Mouse (Mus musculus): ENCODE measurements around the gene Gm13696. TPM values are rescaled to one million over a fixed set of nuclear protein-coding genes. Genes with fewer than 3 reads are reported as not detected.

Gm13696 gene
- total RNA-seq, 2 experiments from 2014 or later, result 0.44 TPM; not detected in 1

DNA sequence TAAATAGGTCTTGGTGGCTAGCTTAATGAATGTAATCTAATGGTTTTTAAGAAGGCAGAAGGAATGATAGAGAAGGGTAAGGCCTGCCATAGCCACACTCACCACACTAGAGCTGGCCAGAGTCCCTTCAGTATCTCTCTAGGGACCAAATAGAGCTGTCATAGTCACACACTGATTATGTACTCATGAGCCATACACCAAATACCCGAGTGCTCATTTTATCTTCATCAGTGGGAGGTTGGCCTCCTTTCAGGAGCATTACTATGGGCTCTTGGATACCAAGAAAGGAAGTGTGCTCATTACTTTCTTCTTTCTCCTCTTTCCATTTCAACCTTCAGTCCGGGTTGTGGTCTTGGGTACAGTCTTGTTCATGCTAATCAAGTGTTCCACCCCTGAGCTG, 49.0 kb downstream of the Gm13696 start:
- ATAC-seq (replicated peaks; ENCODE audit: low FRiP score, low TSS enrichment, poor library complexity, severe bottlenecking), result no peak

- no peak for ATAC-seq (replicated peaks; ENCODE audit: low FRiP score, low TSS enrichment, poor library complexity, severe bottlenecking)
Measured at GRCm38 (mm10) chr2:84022905-84023304, 50.0 kb downstream of the Gm13696 start.

DNA sequence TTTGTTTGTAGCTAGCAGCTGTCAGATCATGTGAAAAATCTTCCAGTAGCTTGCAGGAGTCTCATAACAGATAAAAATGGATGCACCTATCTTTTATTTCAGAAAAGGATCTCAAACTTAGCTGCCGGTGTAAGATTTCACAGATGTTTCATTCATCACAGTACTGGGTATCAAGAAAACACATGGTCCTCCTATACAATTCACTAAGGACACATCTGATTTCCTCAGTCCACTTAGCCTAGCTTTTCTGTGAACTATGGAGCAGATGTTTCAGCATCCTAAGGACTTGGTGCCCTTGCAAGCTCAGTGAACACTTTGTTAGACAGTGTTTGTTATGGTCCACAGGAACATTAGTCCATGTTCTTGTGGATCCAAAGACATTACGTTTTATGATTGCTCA, 50.4 kb downstream of the Gm13696 start:
- no peak for ATAC-seq (replicated peaks; ENCODE audit: low FRiP score, low TSS enrichment, poor library complexity, severe bottlenecking)

Other genes with a start within 250 kb of the Gm13696 start
- gene Itgav, start 248.7 kb upstream of the Gm13696 start, total RNA-seq (2014; fragmentation: Nextera tagmentation), result 8.1 and 13.8 TPM in 2 replicates
- 10.3 and 42.0 TPM in 2 replicates for gene Itgav, start 248.7 kb upstream of the Gm13696 start, total RNA-seq (2017)
- not detected in 2 replicates for gene Fam171b, start 160.5 kb upstream of the Gm13696 start, total RNA-seq (2014; fragmentation: Nextera tagmentation)
- 0.19 TPM in 1 of 2 replicates, not detected in the other for gene Fam171b, start 160.5 kb upstream of the Gm13696 start, total RNA-seq (2017)
- not detected in 2 replicates for gene Zswim2, start 31.9 kb upstream of the Gm13696 start, total RNA-seq (2014; fragmentation: Nextera tagmentation)
- not detected in 2 replicates for gene Zswim2, start 31.9 kb upstream of the Gm13696 start, total RNA-seq (2017)
- 0.44 TPM in 1 of 2 replicates, not detected in the other for gene Gm13698, start 17.4 kb upstream of the Gm13696 start, total RNA-seq (2014; fragmentation: Nextera tagmentation)
- not detected in 2 replicates for gene Gm13698, start 17.4 kb upstream of the Gm13696 start, total RNA-seq (2017)
- 0.44 TPM in 1 of 2 replicates, not detected in the other for gene Gm13693, start 11.6 kb upstream of the Gm13696 start, total RNA-seq (2014; fragmentation: Nextera tagmentation)
- gene Gm13693, start 11.6 kb upstream of the Gm13696 start, total RNA-seq (2017), result not detected in 2 replicates
- gene Gm13695, start 5.8 kb upstream of the Gm13696 start, total RNA-seq (2014; fragmentation: Nextera tagmentation), result 0.44 TPM in 1 of 2 replicates, not detected in the other
- gene Gm13695, start 5.8 kb upstream of the Gm13696 start, total RNA-seq (2017), result 0.95 TPM in 1 of 2 replicates, not detected in the other
- gene Gm13694, start 5.8 kb downstream of the Gm13696 start, total RNA-seq (2014; fragmentation: Nextera tagmentation), result 0.44 TPM in 1 of 2 replicates, not detected in the other
- gene Gm13694, start 5.8 kb downstream of the Gm13696 start, total RNA-seq (2017), result not detected in 2 replicates
- gene Gm13697, start 11.6 kb downstream of the Gm13696 start, total RNA-seq (2014; fragmentation: Nextera tagmentation), result 0.44 TPM in 1 of 2 replicates, not detected in the other
- not detected in 2 replicates for gene Gm13697, start 11.6 kb downstream of the Gm13696 start, total RNA-seq (2017)
- not detected in 2 replicates for gene Gm13691, start 17.4 kb downstream of the Gm13696 start, total RNA-seq (2014; fragmentation: Nextera tagmentation)
- not detected in 2 replicates for gene Gm13691, start 17.4 kb downstream of the Gm13696 start, total RNA-seq (2017)